Mouse (Mus musculus) bone marrow macrophage, adult 2 months (primary cell): ENCODE results near the gene Gm10392.

Experiments
- CTCF ChIP-seq: IDR thresholded peaks from 2 replicates; pipeline ENCODE4 v1.5.1; 2012; ENCODE audit warnings: low read depth, mild to moderate bottlenecking, low read length, moderate library complexity
- POLR2A ChIP-seq: IDR thresholded peaks from 2 replicates; pipeline ENCODE4 v1.6.1; 2012; ENCODE audit warnings: mild to moderate bottlenecking, low read depth, low read length, borderline replicate concordance

DNA sequence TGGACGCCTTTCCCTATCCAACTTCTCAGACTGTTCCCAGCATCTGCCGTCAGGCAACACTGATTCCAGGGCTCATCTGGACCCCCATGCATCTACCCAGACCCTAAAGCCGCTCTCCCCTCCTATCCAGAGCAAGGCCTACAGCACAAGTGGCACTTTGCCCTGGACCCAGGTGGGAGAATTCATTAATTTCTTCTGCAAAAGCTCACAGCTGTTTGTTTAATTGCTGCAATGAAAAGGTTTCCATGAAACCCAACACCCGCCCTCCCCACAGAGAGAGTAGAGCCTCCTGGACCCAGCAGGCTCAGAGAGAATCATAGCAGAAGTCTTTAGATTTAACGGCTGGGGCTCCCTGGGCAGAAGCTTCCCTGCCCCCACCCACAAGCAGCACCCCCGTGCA lies 33.8 kb downstream of the Gm10392 start:
- no peak for TF ChIP-seq CTCF
- TF ChIP-seq POLR2A: no peak
